Mouse (Mus musculus): Measurements from ENCODE around the gene Mgst3.

- no peak for TF ChIP-seq BHLHE40 (IDR thresholded peaks at IDR 0.05; ENCODE audit: low read depth, low read length)
- no peak for TF ChIP-seq JUND (conservative IDR thresholded peaks at IDR 0.05; ENCODE audit: low read depth, low read length)
- TF ChIP-seq EP300 (IDR thresholded peaks at IDR 0.05; ENCODE audit: low read length) = no peak
- no peak for TF ChIP-seq POLR2A (IDR thresholded peaks at IDR 0.05; ENCODE audit: low read depth, low read length)
- no peak for TF ChIP-seq ZNF384 (IDR thresholded peaks at IDR 0.05; ENCODE audit: low read depth, low read length)
- no peak for TF ChIP-seq ZC3H11A (IDR thresholded peaks at IDR 0.05; ENCODE audit: low read depth, low read length)
- no peak for TF ChIP-seq MEF2A (IDR thresholded peaks at IDR 0.05; ENCODE audit: borderline replicate concordance, low read depth, low read length)
- no peak for TF ChIP-seq POLR2AphosphoS2 (IDR thresholded peaks at IDR 0.05; ENCODE audit: low read depth, low read length)
- no peak for TF ChIP-seq TCF12 (IDR thresholded peaks at IDR 0.05; ENCODE audit: low read depth, low read length)
Measured at GRCm38 (mm10) chr1:167391241-167391640, 2.4 kb downstream of the Mgst3 start.

Measured in CH12.LX (cell line).